Mouse (Mus musculus) adrenal gland, adult 8-10 months (tissue): ENCODE data around the gene Jade2. TPM values are rescaled to one million over a fixed set of nuclear protein-coding genes. Genes with fewer than 3 reads are reported as not detected.

Experiments used
- DNase-seq: peaks from one replicate; pipeline ENCODE4 v3.0.0; 2022
- total RNA-seq, 4 experiments: library from RNA; stranded (reverse); gene quantifications; 2 replicates each; pipeline ENCODE4 v1.2.4; 2022

Gene Jade2
- total RNA-seq, 4 experiments from 2014 or later: 21.1 to 36.2 (median 30.3) TPM

DNA sequence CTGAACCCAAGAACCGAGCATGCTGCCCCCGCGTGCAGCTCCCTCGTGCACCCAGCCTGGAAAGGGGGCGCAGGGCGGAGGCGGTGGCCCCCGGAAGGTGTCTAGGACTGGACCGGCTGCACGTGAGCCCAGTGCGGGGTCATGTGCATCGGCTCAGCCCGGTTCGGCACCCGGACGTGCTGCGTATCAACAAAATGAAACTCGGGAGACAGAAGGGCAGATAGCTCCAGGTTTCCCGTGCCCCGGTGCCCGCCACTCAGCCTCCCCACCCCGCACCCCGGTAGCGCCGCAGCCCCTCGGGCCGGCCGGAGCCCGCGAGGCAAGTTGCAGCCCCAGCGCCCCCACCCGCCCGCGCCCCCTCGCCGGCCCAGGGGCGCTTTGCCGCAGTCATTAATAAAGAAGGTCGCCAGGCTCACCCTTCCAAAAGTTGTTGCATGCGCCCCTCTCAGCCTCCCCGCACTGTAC, 805 bp downstream of the Jade2 start:
- peak; percentile 70 for DNase-seq

DNA sequence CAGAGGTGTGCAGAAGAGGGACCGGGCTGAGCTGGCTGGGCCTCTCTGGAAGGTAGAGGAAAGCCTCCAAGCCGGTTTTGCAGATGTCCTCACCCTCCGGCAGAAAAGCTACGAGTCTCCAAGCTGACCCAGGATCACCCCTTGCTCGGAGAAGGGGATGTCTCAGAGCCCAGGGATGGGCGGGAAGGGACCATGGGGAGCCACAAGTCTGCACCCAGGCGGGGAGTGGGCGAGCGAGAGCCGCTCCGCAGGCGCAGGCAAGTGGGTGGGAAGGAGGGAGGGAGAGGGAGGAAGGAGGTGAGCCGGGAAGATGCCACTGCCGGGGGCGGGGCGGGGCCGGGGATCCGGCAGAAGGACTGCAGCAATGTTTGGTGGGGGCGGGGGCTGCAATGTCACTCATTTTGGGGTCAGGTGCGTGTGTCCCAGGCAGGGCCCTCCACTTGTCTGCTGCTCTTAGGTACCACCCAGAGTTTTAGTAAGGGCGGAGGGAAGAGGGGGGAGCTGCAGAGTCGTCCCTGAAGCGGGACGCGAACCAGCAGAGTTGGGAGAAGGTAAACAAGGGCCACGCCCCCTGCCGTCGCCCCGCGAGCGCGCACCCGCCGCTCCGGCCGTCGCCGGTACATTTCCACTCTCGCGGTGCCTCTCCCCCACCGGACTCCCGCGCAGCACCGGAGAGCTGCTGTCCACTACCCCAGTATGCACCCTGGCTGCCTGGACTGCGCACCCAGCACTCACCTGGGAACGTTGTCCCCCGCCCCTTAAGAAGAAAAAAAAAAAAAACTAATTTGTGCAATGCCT, 1.4 kb downstream of the Jade2 start:
- DNase-seq: peak; percentile 73

DNA sequence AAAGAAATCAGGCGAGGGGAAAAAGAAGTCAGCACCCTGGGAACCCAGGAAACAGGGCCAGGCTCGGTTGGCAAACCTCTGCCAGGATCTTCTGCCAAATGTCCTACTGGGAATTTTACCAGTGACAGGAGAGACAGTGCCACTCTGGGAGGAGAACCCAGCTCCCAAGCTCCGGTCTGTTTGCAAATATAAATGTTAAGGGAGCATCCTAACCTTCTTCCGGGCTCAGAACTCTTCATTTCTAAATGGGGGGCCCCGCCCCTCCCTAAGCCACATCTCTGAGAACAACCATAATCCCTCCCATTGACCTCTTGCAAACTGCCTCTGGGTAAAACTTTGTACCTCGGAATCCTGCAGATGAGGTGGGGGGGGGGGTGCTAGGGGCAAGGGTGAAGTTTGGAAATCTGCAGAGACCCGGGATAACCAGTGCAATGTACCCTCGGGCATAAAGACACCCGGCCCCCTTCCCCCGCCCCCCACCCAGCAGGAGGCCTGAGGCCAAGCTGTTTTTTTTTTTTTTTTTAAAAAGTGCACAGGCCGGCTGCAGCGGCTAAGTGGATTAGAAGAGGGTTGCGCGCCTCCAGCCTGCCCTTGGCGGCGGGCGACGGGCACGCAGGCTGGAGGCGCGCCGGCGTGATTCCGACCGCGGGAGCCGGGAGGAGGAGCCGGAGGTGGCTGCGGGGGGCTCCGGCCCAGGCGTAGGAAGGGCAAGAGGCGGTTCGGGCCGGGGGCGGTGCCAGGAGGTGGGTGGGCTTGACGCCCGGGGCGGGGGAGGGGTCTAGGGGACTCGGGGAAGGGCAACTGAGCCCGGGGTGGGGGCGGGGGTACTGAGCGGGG, 2.3 kb downstream of the Jade2 start:
- DNase-seq: peak; percentile 59

DNA sequence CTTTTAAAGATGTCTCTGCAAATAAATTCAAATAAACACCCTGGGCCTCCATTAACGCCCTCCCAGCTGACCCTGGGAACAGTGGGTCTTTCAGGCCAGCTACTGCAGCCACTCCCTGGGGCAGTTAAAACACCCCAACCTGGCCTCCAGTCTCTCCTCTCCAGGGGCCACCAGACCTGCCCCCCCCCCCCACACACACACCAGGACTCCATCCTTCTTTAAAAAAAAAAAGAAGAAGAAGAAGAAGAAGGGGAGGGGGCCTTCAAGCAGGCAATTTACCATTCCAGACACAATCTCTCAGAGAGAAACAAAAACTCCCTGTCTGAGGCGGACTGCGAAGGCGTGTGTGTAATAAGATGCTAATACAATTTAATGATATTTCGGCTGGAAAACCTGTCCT, 4.9 kb downstream of the Jade2 start:
- DNase-seq: no peak

DNA sequence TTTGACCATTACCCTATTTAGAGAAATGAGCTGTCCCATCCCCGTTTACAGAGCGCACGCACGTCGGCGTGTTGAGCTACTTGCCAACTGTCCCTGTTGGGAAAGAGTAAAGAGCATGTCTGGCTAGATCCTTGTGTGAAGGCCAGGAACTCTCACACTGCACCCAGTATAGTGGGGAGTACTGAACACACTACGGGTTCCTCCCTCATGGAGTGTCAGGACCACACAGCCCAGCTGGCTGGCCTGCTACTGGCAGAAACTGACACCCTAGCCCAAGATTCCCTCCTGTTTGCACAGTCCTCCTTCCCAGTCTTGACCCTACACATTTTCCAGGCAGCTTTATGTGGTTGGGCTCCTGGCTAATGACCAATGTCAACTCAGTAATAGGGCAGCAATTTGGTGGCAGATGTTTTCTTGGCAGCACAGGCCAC, 5.3 kb downstream of the Jade2 start:
- no peak for DNase-seq

DNA sequence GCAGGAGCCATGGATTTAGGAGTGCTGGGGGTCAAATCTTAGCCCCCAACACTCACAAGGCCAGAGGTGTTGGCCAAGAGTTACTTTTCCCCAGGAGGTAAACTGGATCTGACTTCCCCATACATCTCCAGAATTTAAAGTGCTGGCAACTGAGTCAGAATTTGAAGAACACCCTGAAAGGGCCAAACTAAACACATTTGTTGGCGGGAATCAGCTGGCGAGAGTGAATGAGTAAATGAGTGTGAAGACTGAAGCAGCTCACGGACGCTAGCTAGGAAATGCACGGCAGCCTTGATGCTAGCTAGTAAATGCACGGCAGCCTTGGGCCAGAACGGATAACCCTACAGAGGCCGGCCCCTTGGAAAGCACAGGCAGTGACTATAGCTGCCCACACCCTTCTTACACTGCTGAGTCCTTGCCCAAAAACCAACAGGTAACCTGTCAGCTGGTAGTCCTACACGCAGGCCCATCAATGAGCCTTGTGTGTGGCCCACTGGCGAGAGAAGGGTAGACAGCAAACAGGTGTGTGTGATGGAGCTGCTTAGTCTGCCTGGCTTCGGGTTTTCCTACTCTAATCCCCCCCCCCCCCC, 6.6 kb downstream of the Jade2 start:
- DNase-seq: no peak

DNA sequence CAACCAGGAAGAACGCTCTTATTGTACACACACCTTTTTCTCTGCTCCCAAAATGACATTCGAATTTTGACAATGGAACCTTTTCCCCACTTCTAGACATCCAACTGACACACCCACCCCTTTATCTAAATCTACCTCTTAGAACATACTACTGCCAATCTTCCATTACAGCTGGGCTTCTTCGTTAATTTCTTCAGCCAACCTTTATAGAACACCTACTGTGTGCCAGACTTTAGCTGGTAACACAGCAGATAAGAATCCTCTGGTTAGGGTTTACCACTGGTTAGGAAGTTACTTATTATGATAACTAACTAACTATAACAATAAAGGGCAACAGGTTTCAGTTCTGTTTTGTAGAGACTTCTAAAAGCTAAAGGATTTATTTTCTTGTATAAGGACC, 9.1 kb downstream of the Jade2 start:
- no peak for DNase-seq

DNA sequence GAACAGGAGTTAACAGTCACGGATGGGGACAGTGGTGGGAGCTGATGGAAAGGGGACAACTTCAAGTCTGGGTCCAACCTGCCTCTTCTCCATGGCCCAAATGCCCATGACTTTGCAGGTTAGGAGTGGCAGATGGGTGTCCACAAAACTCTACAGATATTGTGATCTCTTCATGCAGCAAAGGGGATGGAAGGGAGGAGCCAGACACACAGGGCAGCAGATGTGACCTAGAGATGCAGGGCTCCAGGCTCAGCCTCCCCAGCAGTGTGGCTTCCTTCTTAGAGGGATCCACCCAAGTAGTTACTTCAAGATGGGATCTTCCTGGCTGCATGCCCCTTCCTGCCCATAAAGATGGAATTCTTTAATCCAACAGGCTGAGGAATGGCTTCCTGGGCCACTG, 9.6 kb downstream of the Jade2 start:
- no peak for DNase-seq

DNA sequence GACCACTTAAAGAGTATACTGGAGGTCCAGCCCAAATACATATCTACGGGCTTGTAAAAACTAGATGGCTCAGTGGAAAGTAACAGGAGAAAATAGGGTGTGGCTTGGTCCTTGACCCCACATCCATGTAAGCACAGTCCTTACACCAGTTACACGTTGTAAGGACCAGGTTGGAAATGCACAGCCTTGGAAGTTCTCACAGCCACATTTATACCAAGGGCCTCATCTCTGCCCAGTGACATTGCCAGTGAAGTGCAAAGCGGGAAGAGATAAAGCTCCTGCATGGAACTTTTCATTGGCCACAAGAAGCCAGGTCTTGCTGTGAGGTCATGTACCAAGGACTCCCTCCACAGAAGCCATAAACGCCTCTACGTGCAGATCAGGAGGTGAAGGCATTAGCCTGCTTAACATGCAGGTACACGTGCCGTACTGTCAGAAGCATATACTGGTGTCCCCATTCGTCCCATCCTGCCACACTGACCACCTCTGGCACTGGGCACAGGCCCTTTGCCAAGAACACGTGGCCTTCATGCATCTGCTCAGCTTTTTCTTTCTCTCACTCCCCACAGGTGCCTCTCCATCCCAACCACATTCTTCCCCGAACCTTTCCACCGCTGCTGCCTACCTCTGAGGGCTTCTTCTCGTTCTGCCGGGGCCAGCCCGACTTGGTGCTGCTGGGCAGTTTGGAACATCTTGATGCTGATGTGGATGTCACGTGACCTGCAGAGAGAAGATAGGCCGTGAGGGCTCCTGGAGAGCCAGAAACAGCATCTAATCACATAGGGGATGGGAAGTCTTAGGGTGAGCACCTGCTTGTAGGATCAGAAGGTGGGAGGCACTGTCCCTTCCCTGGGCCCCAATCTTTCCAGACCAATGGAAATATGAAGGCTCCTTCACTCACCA, 11.2 kb downstream of the Jade2 start:
- DNase-seq: no peak

DNA sequence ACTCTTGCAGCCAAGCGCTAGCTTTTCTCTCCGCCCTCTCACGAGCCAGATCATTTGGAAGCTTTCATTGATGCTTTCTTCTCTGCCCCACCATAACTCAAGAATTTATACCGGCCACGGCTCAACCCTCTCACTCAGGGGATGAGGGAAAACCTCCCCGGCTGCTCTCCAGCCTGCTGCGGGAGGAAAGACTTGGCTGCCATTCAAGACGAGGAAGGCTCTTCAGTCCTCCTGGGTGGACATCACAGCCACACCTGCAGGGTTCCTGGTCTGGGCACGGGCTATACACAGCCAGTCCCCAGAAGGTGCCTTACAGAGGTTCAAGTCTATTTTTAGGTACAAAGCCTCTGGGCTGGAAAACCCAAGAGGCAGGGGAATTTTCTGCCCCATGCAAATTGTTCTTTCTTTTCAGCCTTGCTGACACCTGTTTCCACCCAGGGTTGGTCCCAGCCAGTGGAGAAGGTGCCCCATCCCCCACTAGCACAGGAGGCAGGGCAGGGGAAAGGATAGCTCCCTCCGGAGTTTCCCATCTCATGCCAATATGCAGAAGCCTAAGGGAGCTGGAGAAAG, 12.8 kb downstream of the Jade2 start:
- DNase-seq: no peak

DNA sequence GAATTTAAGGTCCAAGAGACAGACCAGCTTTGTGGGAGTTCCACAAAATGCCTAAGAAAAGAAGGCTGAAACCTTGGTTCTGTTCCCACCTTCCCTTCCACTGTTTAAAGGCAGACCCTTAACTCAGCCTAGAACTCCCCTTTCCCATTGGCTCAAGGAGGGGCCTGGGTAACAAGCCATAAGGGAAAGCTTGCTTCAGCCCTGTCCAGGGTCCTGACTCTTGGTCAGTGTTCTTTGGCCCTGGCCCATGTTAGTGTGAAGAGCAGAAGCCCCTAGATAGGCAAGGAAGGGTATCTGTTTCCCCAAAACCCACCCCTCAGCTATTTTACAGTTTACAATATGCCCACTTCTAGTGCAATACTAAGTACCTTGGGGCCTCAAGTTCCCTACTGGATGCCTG, 13.6 kb downstream of the Jade2 start:
- no peak for DNase-seq

DNA sequence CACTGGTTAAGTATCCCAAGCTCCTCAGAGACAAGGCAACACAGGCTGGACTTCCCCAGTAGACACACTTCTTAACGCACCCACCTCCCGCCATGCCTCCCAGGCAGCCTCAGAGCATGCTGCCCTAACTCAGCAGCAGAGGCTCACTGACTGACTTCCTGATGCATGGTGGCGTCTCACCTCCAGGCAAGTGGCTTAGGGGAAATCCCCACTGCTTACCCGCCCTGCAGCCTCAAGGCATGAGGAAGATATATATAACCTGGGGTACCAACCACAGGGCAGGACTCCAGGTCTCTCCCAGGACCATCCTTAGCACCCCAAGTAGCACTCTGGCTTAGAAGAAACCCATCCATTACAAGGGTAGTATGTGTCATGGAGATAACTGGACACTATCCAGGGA, 14.3 kb downstream of the Jade2 start:
- no peak for DNase-seq

DNA sequence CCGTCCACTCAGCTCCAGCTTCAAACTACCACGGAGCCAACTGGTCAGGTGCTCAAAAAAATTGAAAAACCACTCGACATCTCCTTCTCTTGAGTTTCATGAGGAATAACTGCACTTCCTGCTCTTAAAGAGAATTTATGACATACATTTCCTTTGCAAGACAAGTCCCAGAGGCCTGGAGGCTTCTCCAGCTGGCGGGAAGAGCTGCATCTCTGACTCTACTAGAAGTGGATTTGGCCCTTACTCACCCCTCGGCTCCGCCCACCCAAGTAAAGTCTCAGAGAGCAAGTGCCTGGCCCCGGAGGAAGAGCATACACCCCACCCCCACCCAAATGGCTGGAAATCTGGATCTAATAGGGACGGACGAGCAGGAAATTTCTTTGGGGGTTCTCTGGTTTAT, 16.3 kb downstream of the Jade2 start:
- no peak for DNase-seq

DNA sequence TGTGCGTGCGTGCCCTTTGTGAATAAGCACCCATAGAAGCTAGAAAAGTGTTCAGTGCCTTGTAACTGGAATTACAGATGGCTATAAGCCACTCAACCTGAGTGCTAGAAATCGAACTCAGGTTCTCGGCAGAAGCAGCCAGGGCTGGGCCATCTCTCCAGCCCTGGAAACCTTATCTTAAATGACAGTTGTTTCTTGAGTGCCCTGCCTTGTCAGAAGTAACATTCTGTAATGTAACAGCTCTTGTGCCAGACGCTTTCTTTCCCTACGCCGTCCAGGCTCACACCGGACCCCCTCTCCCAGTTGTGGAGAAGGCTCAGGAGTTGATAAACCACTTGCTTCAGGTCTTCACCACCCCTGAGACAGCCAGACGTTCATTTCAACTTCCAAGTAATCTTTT, 16.8 kb downstream of the Jade2 start:
- DNase-seq: no peak

DNA sequence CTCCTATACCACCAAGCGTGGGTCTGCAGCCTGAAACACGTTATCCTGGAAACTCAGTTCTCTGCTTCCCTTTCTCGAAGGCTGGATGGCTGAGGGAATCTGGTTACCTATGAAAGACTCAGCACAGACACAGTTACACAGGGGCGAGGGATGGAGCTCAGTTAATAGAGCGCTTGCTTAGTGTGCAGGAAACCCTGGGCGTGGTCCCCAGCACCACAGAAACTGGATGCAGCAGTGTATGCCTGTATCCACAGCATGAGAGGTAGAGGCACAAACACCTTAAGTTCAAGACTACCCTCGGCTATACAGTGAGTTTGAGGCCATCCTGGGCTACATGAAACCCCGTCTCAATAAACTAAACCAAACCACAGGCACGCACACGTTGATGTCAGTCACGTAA, 17.5 kb downstream of the Jade2 start:
- DNase-seq: no peak

DNA sequence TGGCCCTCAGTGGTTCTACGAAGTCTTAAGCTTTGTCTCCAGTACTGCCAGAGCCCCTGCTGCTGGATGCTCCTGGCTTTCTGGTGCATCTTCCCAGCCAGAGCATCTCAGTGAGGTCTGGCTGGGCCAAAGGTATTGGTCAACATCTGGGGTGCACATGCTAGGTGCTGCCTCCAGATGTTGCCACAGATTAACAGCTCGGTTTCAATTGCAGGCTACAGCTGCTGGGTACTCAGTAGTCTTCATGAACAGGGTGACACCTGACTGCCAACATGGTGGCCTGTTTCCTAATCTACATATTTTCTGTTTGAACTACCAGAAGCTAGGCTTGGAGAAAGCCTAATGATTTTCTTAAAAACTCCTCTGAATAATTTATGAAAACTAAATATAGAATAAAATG, 18.3 kb downstream of the Jade2 start:
- DNase-seq: no peak

DNA sequence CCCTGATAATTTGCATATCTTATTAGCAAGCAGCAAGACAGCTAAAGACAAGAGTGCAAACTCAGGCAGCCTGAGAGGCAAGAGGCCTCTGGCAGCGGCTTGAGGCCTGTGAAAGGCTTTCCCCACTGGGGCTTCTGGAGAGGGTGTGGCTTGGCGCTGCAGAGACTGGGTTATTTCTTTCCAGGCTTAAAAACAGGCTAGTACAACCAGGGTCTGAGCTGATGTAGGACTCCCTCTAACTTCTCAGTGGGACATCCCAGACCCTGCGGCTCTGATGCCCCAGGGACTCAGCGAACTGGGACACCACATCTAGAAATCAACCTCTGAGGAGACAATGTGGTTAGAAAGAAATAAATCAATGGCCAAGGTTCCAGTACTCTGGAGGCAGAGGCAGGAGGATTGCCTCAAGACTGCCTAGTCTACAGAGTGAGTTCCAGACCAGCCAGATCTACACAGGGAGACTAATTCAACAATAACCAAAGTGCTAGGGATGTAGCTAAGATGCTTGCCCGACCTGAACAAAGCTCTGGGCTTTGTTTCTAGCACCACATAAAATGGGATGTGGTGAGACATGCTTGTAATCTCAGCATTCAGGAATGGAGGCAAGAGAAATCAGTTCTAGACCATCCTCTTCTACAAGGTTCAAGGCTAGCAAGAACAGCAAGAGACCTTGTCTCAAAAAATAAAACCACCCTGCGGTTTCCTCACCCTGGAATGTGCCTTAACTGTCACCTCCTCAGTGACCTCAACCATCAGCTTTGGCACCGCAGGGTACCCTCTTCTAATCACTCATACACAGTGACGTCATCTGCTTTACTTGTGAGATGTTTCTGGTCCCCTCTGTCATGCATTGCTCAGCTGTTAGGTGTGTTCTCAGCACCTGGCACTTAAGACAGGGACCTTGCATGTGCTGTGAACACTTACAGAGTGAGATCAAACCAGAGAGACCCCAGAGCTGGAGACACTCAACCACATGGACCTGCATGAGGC, 20.0 kb downstream of the Jade2 start:
- DNase-seq: no peak

DNA sequence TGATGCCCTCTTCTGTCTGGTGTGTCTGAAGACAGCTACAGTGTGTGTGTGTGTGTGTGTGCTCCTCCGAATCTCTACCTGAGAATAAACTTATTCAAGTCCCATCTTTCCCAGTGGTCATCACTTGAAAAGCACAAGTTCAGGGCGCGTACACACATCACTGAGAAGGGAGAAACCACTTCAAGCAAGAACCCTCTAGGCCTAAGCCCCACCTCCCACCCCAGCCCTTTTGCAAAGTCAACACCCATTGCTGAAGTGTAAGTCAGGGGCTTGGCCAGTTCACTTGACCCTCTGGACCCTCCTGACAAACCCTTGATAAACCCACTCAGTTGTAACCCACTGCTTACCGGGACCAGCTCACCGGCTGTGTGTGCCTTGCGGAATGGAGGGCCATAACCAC, 20.9 kb downstream of the Jade2 start:
- DNase-seq: no peak

DNA sequence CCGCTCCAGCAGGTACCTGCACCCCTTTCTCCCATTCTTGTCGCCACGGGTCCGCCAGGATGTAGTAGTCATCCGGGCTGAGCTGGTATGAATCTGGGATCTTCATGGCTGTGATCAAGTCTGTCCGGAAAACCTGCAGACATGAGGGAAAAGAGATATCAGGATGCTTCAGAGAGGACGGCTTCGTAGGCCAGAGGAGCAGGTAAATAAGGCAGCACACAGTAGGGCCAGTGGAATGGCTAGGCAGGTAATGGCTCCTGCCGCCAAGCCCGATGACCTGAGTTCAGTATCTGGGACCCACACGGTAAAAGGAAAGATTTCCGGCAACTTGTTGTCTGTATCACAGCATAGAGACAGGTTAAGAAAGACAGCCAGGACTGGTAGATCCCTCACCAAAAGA, 21.9 kb downstream of the Jade2 start:
- no peak for DNase-seq

DNA sequence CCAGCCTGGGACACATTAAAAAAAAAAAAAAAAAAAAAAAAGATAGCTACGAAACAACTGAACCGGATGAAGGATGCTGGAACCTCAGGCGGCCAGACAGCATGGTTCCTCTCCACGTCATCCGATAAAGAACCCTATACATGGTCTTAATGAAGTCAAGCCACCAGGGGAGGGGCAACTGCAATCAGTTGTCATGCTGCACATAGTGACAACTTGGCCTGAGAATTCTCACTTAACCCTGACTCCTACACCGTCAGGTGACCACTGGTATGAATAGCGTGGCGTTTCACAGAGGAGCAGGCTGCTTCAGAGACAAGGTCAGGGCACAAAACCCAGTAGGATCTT, 23.4 kb downstream of the Jade2 start:
- no peak for DNase-seq
